Mouse (Mus musculus): Measurements from ENCODE around the gene Jakmip3. TPM values are rescaled to one million over a fixed set of nuclear protein-coding genes. Genes with fewer than 3 reads are reported as not detected.

The Jakmip3 gene
- polyA plus RNA-seq, 1 experiment = not detected

DNA sequence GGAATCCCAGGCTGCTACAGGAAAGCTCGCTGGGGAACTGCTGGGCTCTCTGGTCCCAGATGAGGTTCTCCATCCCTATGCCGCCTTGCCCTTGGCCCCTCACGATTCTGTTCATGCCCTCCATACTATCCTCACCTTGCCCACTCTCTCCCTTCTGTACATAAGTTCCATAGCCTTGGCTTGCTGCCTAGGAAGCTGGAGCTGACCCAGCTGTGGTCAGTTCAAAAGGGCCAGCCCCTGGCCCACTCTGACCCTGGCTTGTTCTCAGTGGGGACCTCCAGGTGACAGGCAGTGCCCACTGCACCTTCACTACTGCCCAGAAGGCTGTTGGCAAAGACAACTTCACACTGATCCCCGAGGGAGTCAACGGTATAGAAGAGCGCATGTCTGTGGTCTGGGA is 155.9 kb downstream of the Jakmip3 start:
- TF ChIP-seq MAX (IDR thresholded peaks at IDR 0.05) (no peak), CEBPB (IDR thresholded peaks at IDR 0.05; ENCODE audit: low read depth) (no peak), CTCF (IDR thresholded peaks at IDR 0.05; ENCODE audit: control insufficient read depth, insufficient read depth, insufficient read length) (no peak), USF1 (IDR thresholded peaks at IDR 0.05; ENCODE audit: low read depth) (no peak), MYOG (IDR thresholded peaks at IDR 0.05; ENCODE audit: control insufficient read depth, extremely low read depth, insufficient read length) (no peak), MYOD1 (IDR thresholded peaks at IDR 0.05; ENCODE audit: control insufficient read depth, insufficient read length, low read depth) (no peak), FOSL1 (IDR thresholded peaks at IDR 0.05; ENCODE audit: insufficient read depth, low read length, poor library complexity, severe bottlenecking) (no peak)
- Histone ChIP-seq H3K79me2 (ENCODE audit: control insufficient read depth, insufficient read depth) (no peaks in the 10 kb centered on the region), H3K4me3 (ENCODE audit: insufficient read depth, poor library complexity, severe bottlenecking) (no peak overlapping the region), H3K27me3 (ENCODE audit: control insufficient read depth, insufficient read depth, insufficient read length) (peaks cover 84% of the 10 kb centered on the region), H3ac (ENCODE audit: control insufficient read depth, insufficient read length, low read depth) (no peak overlapping the region), H3K36me3 (ENCODE audit: control insufficient read depth, insufficient read depth) (no peaks in the 10 kb centered on the region), H3K79me3 (ENCODE audit: low read depth) (no peaks in the 10 kb centered on the region)

DNA sequence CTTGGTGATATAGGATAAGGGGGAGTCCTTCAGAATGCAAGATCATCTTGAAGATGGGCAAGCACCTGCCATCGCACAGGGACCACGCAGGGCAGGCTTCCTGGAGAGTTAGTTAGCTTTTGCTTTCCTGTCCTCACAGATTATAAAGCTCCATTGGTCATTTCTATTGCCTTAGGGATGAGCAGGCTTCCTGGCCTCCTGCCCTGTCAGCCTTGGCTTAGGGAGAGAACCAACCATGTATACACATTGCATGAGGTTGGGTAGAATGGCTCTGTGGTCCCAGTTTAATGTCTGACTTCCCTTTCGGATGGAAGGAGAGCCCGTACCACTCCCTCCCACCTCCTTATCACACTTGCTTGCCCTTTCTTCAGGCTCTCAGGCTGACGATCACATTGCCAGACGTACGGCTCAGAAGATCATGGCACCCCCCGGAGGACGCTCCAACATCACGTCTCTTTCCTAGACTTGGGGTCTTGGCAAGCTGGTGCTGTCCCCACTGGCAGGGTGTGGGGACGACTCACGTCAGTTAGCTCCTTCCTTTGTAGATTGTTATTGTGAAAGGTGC is 160.1 kb downstream of the Jakmip3 start:
- no peaks in the 10 kb centered on the region for H3K79me3 ChIP-seq (ENCODE audit: low read depth)
- no peak overlapping the region for H3ac ChIP-seq (ENCODE audit: control insufficient read depth, insufficient read length, low read depth)
- TF ChIP-seq MYOG (IDR thresholded peaks at IDR 0.05; ENCODE audit: control insufficient read depth, extremely low read depth, insufficient read length) (no peak), CTCF (IDR thresholded peaks at IDR 0.05; ENCODE audit: control insufficient read depth, insufficient read depth, insufficient read length) (no peak), CEBPB (IDR thresholded peaks at IDR 0.05; ENCODE audit: low read depth) (no peak), MAX (IDR thresholded peaks at IDR 0.05) (no peak), USF1 (IDR thresholded peaks at IDR 0.05; ENCODE audit: low read depth) (no peak), FOSL1 (IDR thresholded peaks at IDR 0.05; ENCODE audit: insufficient read depth, low read length, poor library complexity, severe bottlenecking) (no peak), MYOD1 (IDR thresholded peaks at IDR 0.05; ENCODE audit: control insufficient read depth, insufficient read length, low read depth) (no peak)
- H3K27me3 ChIP-seq (ENCODE audit: control insufficient read depth, insufficient read depth, insufficient read length) = peaks cover 61% of the 10 kb centered on the region
- no peaks in the 10 kb centered on the region for H3K79me2 ChIP-seq (ENCODE audit: control insufficient read depth, insufficient read depth)
- no peak overlapping the region for H3K4me3 ChIP-seq (ENCODE audit: insufficient read depth, poor library complexity, severe bottlenecking)
- H3K36me3 ChIP-seq (ENCODE audit: control insufficient read depth, insufficient read depth) = no peaks in the 10 kb centered on the region

DNA sequence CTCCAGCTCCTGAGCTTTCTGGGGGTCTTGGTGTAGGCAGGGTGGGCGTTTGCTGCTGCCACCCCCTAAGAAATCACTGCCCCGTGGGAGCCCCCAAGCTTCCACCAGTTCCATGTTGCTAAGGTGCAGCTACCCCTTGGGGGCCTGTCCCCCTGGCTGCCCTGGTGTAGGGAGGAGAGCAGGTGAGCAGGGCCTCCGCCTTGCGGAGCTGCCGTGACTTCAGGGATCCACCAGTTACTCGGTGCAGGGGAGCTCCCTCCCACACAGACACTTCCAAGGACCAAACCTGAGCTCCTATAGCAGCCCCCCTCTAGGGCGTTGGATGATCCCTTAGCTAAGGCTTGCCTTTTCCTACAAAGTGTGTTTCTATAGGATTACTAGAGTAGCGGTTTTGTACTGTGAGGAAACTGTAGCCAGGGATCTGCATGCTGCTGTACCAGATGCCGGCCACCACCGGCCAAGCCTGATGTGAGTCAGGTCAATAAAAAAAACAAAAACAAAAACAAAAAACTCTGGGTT is 160.8 kb downstream of the Jakmip3 start:
- Histone ChIP-seq H3K27me3 (ENCODE audit: control insufficient read depth, insufficient read depth, insufficient read length) (peaks cover 56% of the 10 kb centered on the region), H3K36me3 (ENCODE audit: control insufficient read depth, insufficient read depth) (no peaks in the 10 kb centered on the region), H3K79me2 (ENCODE audit: control insufficient read depth, insufficient read depth) (no peaks in the 10 kb centered on the region), H3K79me3 (ENCODE audit: low read depth) (no peaks in the 10 kb centered on the region), H3K4me3 (ENCODE audit: insufficient read depth, poor library complexity, severe bottlenecking) (no peak overlapping the region), H3ac (ENCODE audit: control insufficient read depth, insufficient read length, low read depth) (no peak overlapping the region)
- TF ChIP-seq CEBPB (IDR thresholded peaks at IDR 0.05; ENCODE audit: low read depth) (no peak), CTCF (IDR thresholded peaks at IDR 0.05; ENCODE audit: control insufficient read depth, insufficient read depth, insufficient read length) (no peak), MYOG (IDR thresholded peaks at IDR 0.05; ENCODE audit: control insufficient read depth, extremely low read depth, insufficient read length) (no peak), MYOD1 (IDR thresholded peaks at IDR 0.05; ENCODE audit: control insufficient read depth, insufficient read length, low read depth) (no peak), USF1 (IDR thresholded peaks at IDR 0.05; ENCODE audit: low read depth) (no peak), FOSL1 (IDR thresholded peaks at IDR 0.05; ENCODE audit: insufficient read depth, low read length, poor library complexity, severe bottlenecking) (no peak), MAX (IDR thresholded peaks at IDR 0.05) (no peak)

DNA sequence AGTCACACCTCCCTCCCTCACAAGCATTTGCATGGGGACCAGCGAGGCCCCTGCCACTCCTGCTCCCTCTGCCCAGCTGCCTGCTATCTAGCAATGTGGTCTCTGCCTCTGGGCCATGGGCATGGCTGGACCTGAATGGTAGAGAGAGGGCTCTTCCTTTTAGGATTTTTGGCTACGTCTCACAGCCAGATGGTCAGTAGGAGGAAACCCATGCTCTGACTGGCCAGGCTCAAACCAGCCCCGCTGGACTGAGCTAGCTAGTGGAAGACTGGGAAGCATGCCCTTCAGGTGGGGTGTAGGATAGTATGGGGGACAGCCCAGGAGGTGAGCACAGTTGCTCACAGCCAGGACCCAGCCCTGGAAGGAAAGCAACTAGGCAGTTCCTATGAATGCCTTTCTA is 161.3 kb downstream of the Jakmip3 start:
- Histone ChIP-seq H3ac (ENCODE audit: control insufficient read depth, insufficient read length, low read depth) (no peak overlapping the region), H3K27me3 (ENCODE audit: control insufficient read depth, insufficient read depth, insufficient read length) (peaks cover 52% of the 10 kb centered on the region), H3K4me3 (ENCODE audit: insufficient read depth, poor library complexity, severe bottlenecking) (no peak overlapping the region), H3K36me3 (ENCODE audit: control insufficient read depth, insufficient read depth) (no peaks in the 10 kb centered on the region), H3K79me2 (ENCODE audit: control insufficient read depth, insufficient read depth) (no peaks in the 10 kb centered on the region), H3K79me3 (ENCODE audit: low read depth) (no peaks in the 10 kb centered on the region)
- no peak for TF ChIP-seq CEBPB (IDR thresholded peaks at IDR 0.05; ENCODE audit: low read depth)
- TF ChIP-seq CTCF (IDR thresholded peaks at IDR 0.05; ENCODE audit: control insufficient read depth, insufficient read depth, insufficient read length) = no peak
- no peak for TF ChIP-seq FOSL1 (IDR thresholded peaks at IDR 0.05; ENCODE audit: insufficient read depth, low read length, poor library complexity, severe bottlenecking)
- TF ChIP-seq MAX (IDR thresholded peaks at IDR 0.05) = no peak
- TF ChIP-seq MYOG (IDR thresholded peaks at IDR 0.05; ENCODE audit: control insufficient read depth, extremely low read depth, insufficient read length) = no peak

DNA sequence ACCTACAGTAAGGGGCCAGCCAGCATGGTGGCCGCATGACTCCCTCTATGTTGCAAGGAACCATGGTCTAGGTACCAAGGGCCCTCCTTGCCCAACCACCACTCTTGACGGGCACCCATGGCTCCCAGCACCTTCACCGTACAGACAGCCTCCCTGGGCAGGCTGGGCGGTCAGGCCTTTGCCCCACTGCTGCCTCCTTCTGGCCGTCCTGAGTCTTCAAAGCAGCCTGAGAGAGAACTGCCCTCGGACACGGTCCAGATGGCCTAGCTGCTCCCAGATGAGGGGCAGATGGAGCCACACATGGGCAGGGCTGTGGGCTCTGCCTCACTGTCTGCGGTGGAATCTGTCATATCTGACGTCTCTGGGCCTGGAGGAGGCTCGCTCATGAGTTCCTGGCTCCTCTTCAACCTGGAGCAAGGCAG is 163.4 kb downstream of the Jakmip3 start:
- Histone ChIP-seq H3ac (ENCODE audit: control insufficient read depth, insufficient read length, low read depth) (no peak overlapping the region), H3K36me3 (ENCODE audit: control insufficient read depth, insufficient read depth) (no peaks in the 10 kb centered on the region), H3K79me3 (ENCODE audit: low read depth) (no peaks in the 10 kb centered on the region), H3K27me3 (ENCODE audit: control insufficient read depth, insufficient read depth, insufficient read length) (peaks cover 34% of the 10 kb centered on the region), H3K4me3 (ENCODE audit: insufficient read depth, poor library complexity, severe bottlenecking) (no peak overlapping the region), H3K79me2 (ENCODE audit: control insufficient read depth, insufficient read depth) (no peaks in the 10 kb centered on the region)
- TF ChIP-seq USF1 (IDR thresholded peaks at IDR 0.05; ENCODE audit: low read depth) (no peak), MYOD1 (IDR thresholded peaks at IDR 0.05; ENCODE audit: control insufficient read depth, insufficient read length, low read depth) (no peak), FOSL1 (IDR thresholded peaks at IDR 0.05; ENCODE audit: insufficient read depth, low read length, poor library complexity, severe bottlenecking) (no peak), MAX (IDR thresholded peaks at IDR 0.05) (no peak), MYOG (IDR thresholded peaks at IDR 0.05; ENCODE audit: control insufficient read depth, extremely low read depth, insufficient read length) (no peak), CEBPB (IDR thresholded peaks at IDR 0.05; ENCODE audit: low read depth) (no peak), CTCF (IDR thresholded peaks at IDR 0.05; ENCODE audit: control insufficient read depth, insufficient read depth, insufficient read length) (no peak)
